Mouse (Mus musculus): ENCODE measurements around the gene Pa2g4. TPM values are rescaled to one million over a fixed set of nuclear protein-coding genes. Genes with fewer than 3 reads are reported as not detected.
"Not testable (repeated sequence)": the region's sequence is repeated elsewhere in the genome, so short reads cannot be mapped to it uniquely, and the experiment has no call there.

Gene Pa2g4
- polyA plus RNA-seq, 1 experiment: 67.5 TPM

- TF ChIP-seq CTCF (IDR thresholded peaks at IDR 0.05; ENCODE audit: extremely low read depth, insufficient read depth, low read length) (no peak), POLR2A (IDR thresholded peaks at IDR 0.05; ENCODE audit: extremely low read depth, insufficient read depth, low read length) (peak; percentile 100)
- Histone ChIP-seq H3K27ac (ENCODE audit: insufficient read depth, low read length) (peak within 1 kb of the TSS; percentile 53), H3K4me3 (ENCODE audit: insufficient read depth, low read length) (peak within 1 kb of the TSS; percentile 81), H3K4me1 (ENCODE audit: control insufficient read depth, insufficient read depth, low read length) (peaks cover 1% of the 10 kb centered on the region; the same call in 1 of the 2 replicates)
Observed at GRCm38 (mm10) chr10:128548947-128549681, 16.7 kb downstream of the Pa2g4 start, which contains the start of gene Rpl41. Gene Rpl41 (minus strand): TSS chr10:128549305.

- H3K4me1 ChIP-seq (ENCODE audit: control insufficient read depth, insufficient read depth, low read length): not testable (repeated sequence)
- peak overlapping the region; percentile 81 for H3K4me3 ChIP-seq (ENCODE audit: insufficient read depth, low read length)
- H3K27ac ChIP-seq (ENCODE audit: insufficient read depth, low read length): peak overlapping the region; percentile 53
Observed at GRCm38 (mm10) chr10:128548051-128548791, 17.6 kb downstream of the Pa2g4 start.

- TF ChIP-seq POLR2A (IDR thresholded peaks at IDR 0.05; ENCODE audit: extremely low read depth, insufficient read depth, low read length) (peak; percentile 85), CTCF (IDR thresholded peaks at IDR 0.05; ENCODE audit: extremely low read depth, insufficient read depth, low read length) (no peak)
- H3K4me3 ChIP-seq (ENCODE audit: insufficient read depth, low read length): peak within 1 kb of the TSS; percentile 81
- peak within 1 kb of the TSS; percentile 56 for H3K27ac ChIP-seq (ENCODE audit: insufficient read depth, low read length)
- H3K4me1 ChIP-seq (ENCODE audit: control insufficient read depth, insufficient read depth, low read length): peaks cover 6% of the 10 kb centered on the region; the same call in 1 of the 2 replicates
Observed at GRCm38 (mm10) chr10:128547361-128548032, 18.3 kb downstream of the Pa2g4 start, which contains the start of gene Zc3h10. Gene Zc3h10 (minus strand): TSS chr10:128547774.

- H3K27ac ChIP-seq (ENCODE audit: insufficient read depth, low read length): peak overlapping the region; percentile 56
- TF ChIP-seq POLR2A (IDR thresholded peaks at IDR 0.05; ENCODE audit: extremely low read depth, insufficient read depth, low read length) (no peak), CTCF (IDR thresholded peaks at IDR 0.05; ENCODE audit: extremely low read depth, insufficient read depth, low read length) (no peak)
- H3K4me3 ChIP-seq (ENCODE audit: insufficient read depth, low read length): peak overlapping the region; percentile 81
- peaks cover 6% of the 10 kb centered on the region; the same call in 1 of the 2 replicates for H3K4me1 ChIP-seq (ENCODE audit: control insufficient read depth, insufficient read depth, low read length)
Observed at GRCm38 (mm10) chr10:128546787-128547186, 19.0 kb downstream of the Pa2g4 start.

- TF ChIP-seq CTCF (IDR thresholded peaks at IDR 0.05; ENCODE audit: extremely low read depth, insufficient read depth, low read length): peak; percentile 50; the same call in 1 of the 2 replicates
- TF ChIP-seq POLR2A (IDR thresholded peaks at IDR 0.05; ENCODE audit: extremely low read depth, insufficient read depth, low read length): no peak
- Histone ChIP-seq H3K4me1 (ENCODE audit: control insufficient read depth, insufficient read depth, low read length) (peaks cover 6% of the 10 kb centered on the region; the same call in 1 of the 2 replicates), H3K27ac (ENCODE audit: insufficient read depth, low read length) (no peak overlapping the region), H3K4me3 (ENCODE audit: insufficient read depth, low read length) (peak overlapping the region; percentile 81; the same call in 1 of the 2 replicates)
Observed at GRCm38 (mm10) chr10:128546361-128546760, 19.4 kb downstream of the Pa2g4 start.

GRCm38 (mm10) chr10:128545570-128545898 is 20.3 kb downstream of the Pa2g4 start:
- Histone ChIP-seq H3K27ac (ENCODE audit: insufficient read depth, low read length) (no peak overlapping the region), H3K4me1 (ENCODE audit: control insufficient read depth, insufficient read depth, low read length) (peaks cover 6% of the 10 kb centered on the region; the same call in 1 of the 2 replicates), H3K4me3 (ENCODE audit: insufficient read depth, low read length) (no peak overlapping the region)
- TF ChIP-seq POLR2A (IDR thresholded peaks at IDR 0.05; ENCODE audit: extremely low read depth, insufficient read depth, low read length): no peak
- TF ChIP-seq CTCF (IDR thresholded peaks at IDR 0.05; ENCODE audit: extremely low read depth, insufficient read depth, low read length): no peak

GRCm38 (mm10) chr10:128544674-128545569 is 20.9 kb downstream of the Pa2g4 start:
- TF ChIP-seq CTCF (IDR thresholded peaks at IDR 0.05; ENCODE audit: extremely low read depth, insufficient read depth, low read length) (no peak), POLR2A (IDR thresholded peaks at IDR 0.05; ENCODE audit: extremely low read depth, insufficient read depth, low read length) (no peak)
- H3K27ac ChIP-seq (ENCODE audit: insufficient read depth, low read length): no peak overlapping the region
- H3K4me3 ChIP-seq (ENCODE audit: insufficient read depth, low read length): no peak overlapping the region
- peaks cover 6% of the 10 kb centered on the region; the same call in 1 of the 2 replicates for H3K4me1 ChIP-seq (ENCODE audit: control insufficient read depth, insufficient read depth, low read length)

GRCm38 (mm10) chr10:128544151-128544657 is 21.6 kb downstream of the Pa2g4 start:
- no peak for TF ChIP-seq POLR2A (IDR thresholded peaks at IDR 0.05; ENCODE audit: extremely low read depth, insufficient read depth, low read length)
- no peak for TF ChIP-seq CTCF (IDR thresholded peaks at IDR 0.05; ENCODE audit: extremely low read depth, insufficient read depth, low read length)
- no peak overlapping the region for H3K27ac ChIP-seq (ENCODE audit: insufficient read depth, low read length)
- no peak overlapping the region for H3K4me3 ChIP-seq (ENCODE audit: insufficient read depth, low read length)
- H3K4me1 ChIP-seq (ENCODE audit: control insufficient read depth, insufficient read depth, low read length): peaks cover 6% of the 10 kb centered on the region; the same call in 1 of the 2 replicates
